In the genomic region with DNA sequence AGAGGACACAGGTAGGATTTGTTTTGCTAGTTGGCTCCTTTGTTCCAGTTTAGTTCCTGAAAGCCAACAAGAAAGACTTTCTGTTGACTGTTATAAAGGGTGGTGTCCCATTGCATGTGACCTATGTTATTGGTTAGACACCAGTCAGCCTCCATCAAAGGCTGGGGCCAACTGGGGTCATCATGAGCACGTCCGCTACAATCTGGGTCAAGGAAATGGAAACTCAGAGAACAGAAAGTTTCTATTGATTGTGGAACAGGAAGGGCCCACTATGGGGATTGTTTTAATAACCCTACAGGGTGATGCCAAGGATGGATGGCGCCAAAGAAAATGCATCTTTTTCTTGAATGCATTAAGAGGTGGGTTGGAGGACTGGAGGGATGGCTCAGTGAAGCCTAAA, we compare ENCODE assay signal across 24 mouse cellular contexts.
DNase-seq lines count a peak whose midpoint lies in the region; ATAC-seq and TF ChIP-seq lines count a peak whose summit lies in the region.
"Had no signal": no experiment of that assay in that cellular context is flagged by ENCODE, and none has a peak within 500 bp of the region (broad histone marks: within the 10 kb centered on the region; RNA-seq: fewer than 3 reads in every experiment).

No protein-coding gene starts in this region.

- no peaks in the 10 kb centered on the region for H3K9me3 ChIP-seq in heart, embryonic 10.5 days
- no peaks in the 10 kb centered on the region for H3K9me3 ChIP-seq in hindbrain, embryonic 10.5 days
- no peaks in the 10 kb centered on the region for H3K9me3 ChIP-seq in hindbrain, embryonic 13.5 days
- no peaks in the 10 kb centered on the region for H3K9me3 ChIP-seq in stomach, postnatal 0 days (ENCODE audit: control insufficient read depth, low read length)
- H3K9me3 ChIP-seq: embryonic facial prominence, embryonic 13.5 days; embryonic facial prominence, embryonic 15.5 days; forebrain, embryonic 10.5 days; forebrain, embryonic 12.5 days had no signal

- H3K27me3 ChIP-seq in heart, embryonic 10.5 days (ENCODE audit: insufficient read depth, poor library complexity, severe bottlenecking) = no peaks in the 10 kb centered on the region
- H3K27me3 ChIP-seq in hindbrain, embryonic 10.5 days (ENCODE audit: insufficient read depth, poor library complexity, severe bottlenecking) = no peaks in the 10 kb centered on the region
- H3K27me3 ChIP-seq in hindbrain, embryonic 13.5 days = no peaks in the 10 kb centered on the region
- no peaks in the 10 kb centered on the region for H3K27me3 ChIP-seq in stomach, postnatal 0 days (ENCODE audit: control insufficient read depth, insufficient read depth, low read length)
- H3K27me3 ChIP-seq: embryonic facial prominence, embryonic 13.5 days; embryonic facial prominence, embryonic 15.5 days; forebrain, embryonic 12.5 days had no signal

- 0 out of 2 replicates have a peak overlapping the region, but pooled peaks have one; percentile 22 for H3K27ac ChIP-seq in heart, embryonic 10.5 days
- 0 out of 2 replicates have a peak overlapping the region, but pooled peaks have one; percentile 35 for H3K27ac ChIP-seq in hindbrain, embryonic 10.5 days
- H3K27ac ChIP-seq in hindbrain, embryonic 13.5 days = no peak overlapping the region
- H3K27ac ChIP-seq in stomach, postnatal 0 days (replicated peaks) = no peak overlapping the region
- H3K27ac ChIP-seq: embryonic facial prominence, embryonic 13.5 days; embryonic facial prominence, embryonic 15.5 days; forebrain, embryonic 10.5 days; forebrain, embryonic 12.5 days had no signal

- H3K36me3 ChIP-seq in heart, embryonic 10.5 days = 0 out of 2 replicates have a peak, but pooled peaks cover 7% of the 10 kb centered on the region
- H3K36me3 ChIP-seq in hindbrain, embryonic 10.5 days = 0 out of 2 replicates have a peak, but pooled peaks cover 6% of the 10 kb centered on the region
- H3K36me3 ChIP-seq in hindbrain, embryonic 13.5 days = no peaks in the 10 kb centered on the region
- no peaks in the 10 kb centered on the region for H3K36me3 ChIP-seq in stomach, postnatal 0 days (ENCODE audit: control insufficient read depth, insufficient read depth, low read length)
- H3K36me3 ChIP-seq: embryonic facial prominence, embryonic 13.5 days; embryonic facial prominence, embryonic 15.5 days; forebrain, embryonic 12.5 days had no signal

- peaks cover 3% of the 10 kb centered on the region; the same call in 1 of the 2 replicates for H3K4me1 ChIP-seq in heart, embryonic 10.5 days
- H3K4me1 ChIP-seq in hindbrain, embryonic 10.5 days (replicated peaks) = peaks cover 23% of the 10 kb centered on the region
- H3K4me1 ChIP-seq in hindbrain, embryonic 13.5 days (replicated peaks) = no peaks in the 10 kb centered on the region
- no peaks in the 10 kb centered on the region for H3K4me1 ChIP-seq in stomach, postnatal 0 days (replicated peaks; ENCODE audit: control insufficient read depth, insufficient read depth)
- H3K4me1 ChIP-seq: embryonic facial prominence, embryonic 13.5 days; embryonic facial prominence, embryonic 15.5 days had no signal

- H3K9ac ChIP-seq in hindbrain, embryonic 13.5 days = no peak overlapping the region
- H3K9ac ChIP-seq in stomach, postnatal 0 days (ENCODE audit: low read length) = no peak overlapping the region
- H3K9ac ChIP-seq: embryonic facial prominence, embryonic 13.5 days; embryonic facial prominence, embryonic 15.5 days; forebrain, embryonic 12.5 days had no signal

- no peak overlapping the region for H3K4me2 ChIP-seq in hindbrain, embryonic 13.5 days
- H3K4me2 ChIP-seq in stomach, postnatal 0 days (replicated peaks; ENCODE audit: low read depth) = no peak overlapping the region
- H3K4me2 ChIP-seq: embryonic facial prominence, embryonic 13.5 days; embryonic facial prominence, embryonic 15.5 days; forebrain, embryonic 12.5 days had no signal

- H3K4me3 ChIP-seq in heart, embryonic 10.5 days = no peak overlapping the region
- H3K4me3 ChIP-seq in hindbrain, embryonic 10.5 days = no peak overlapping the region
- no peak overlapping the region for H3K4me3 ChIP-seq in hindbrain, embryonic 13.5 days
- H3K4me3 ChIP-seq in stomach, postnatal 0 days (ENCODE audit: low read depth, low read length) = no peak overlapping the region
- H3K4me3 ChIP-seq: embryonic facial prominence, embryonic 13.5 days; embryonic facial prominence, embryonic 15.5 days; erythroblast, embryonic 14.5 days; forebrain, embryonic 10.5 days; forebrain, embryonic 12.5 days had no signal

- TF ChIP-seq CTCF in stomach, postnatal 0 days (IDR thresholded peaks at IDR 0.05; ENCODE audit: low read depth) = no peak

- WGBS in heart, embryonic 10.5 days = 70% methylated on average over 3 of the region's 3 CpGs
- 56% methylated on average over 3 of the region's 3 CpGs for WGBS in hindbrain, embryonic 10.5 days
- WGBS in hindbrain, embryonic 13.5 days = 79% methylated on average over 3 of the region's 3 CpGs
- 76% methylated on average over 3 of the region's 3 CpGs for WGBS in stomach, postnatal 0 days

- ATAC-seq in hindbrain, embryonic 13.5 days (ENCODE audit: low FRiP score) = no peak
- ATAC-seq in stomach, postnatal 0 days (ENCODE audit: low FRiP score, low TSS enrichment) = 0 out of 2 replicates have a peak, but pooled peaks have one; percentile 21
- ATAC-seq: activated CD4-positive, CD25-positive, alpha-beta regulatory T cell, adult 4 months; forebrain, embryonic 14.5 days; forebrain, embryonic 16.5 days had no signal

- peak; percentile 33 for DNase-seq in embryo, embryonic 10.5 days (ENCODE audit: low spot score)
- no peak for DNase-seq in embryo, embryonic 11 days
- no peak for DNase-seq in heart, embryonic 10.5 days (ENCODE audit: low spot score)
- DNase-seq in heart, adult 8-10 months (ENCODE audit: low spot score) = no peak
- DNase-seq in hindbrain, embryonic 10.5 days (ENCODE audit: low spot score) = no peak
- DNase-seq in stomach, postnatal 0 days (ENCODE audit: low spot score) = no peak
- DNase-seq in cerebellum, postnatal 36 days = no peak
- DNase-seq: adrenal gland, adult 8-10 months; adrenal gland, postnatal 14 days; adrenal gland, postnatal 36 days; cerebellum, adult 11-12 months; cerebellum, adult 2 months; cerebellum, adult 9-10 months; cerebellum, postnatal 10 days; cerebellum, postnatal 25 days had no signal

- TF ChIP-seq EP300 in stomach, postnatal 0 days (optimal IDR thresholded peaks at IDR 0.05) = no peak

Comparison
In these comparisons a context has a peak if more than half of its experiments do, and no peak if none do; other contexts are left out.
1. H3K27ac ChIP-seq: peak in heart, embryonic 10.5 days (single experiment) and hindbrain, embryonic 10.5 days (single experiment); none in hindbrain, embryonic 13.5 days (single experiment) and stomach, postnatal 0 days (single experiment).